Mouse (Mus musculus) E14TG2a.4 (cell line): ENCODE data around the gene Lpcat2.

Source experiments
- CTCF ChIP-seq: conservative IDR thresholded peaks from 2 replicates; pipeline ENCODE4 v1.5.1; 2014; ENCODE audit warnings: low read length
- NANOG ChIP-seq: IDR thresholded peaks from 2 replicates; pipeline ENCODE4 v1.6.1; 2014; ENCODE audit warnings: borderline replicate concordance, low read length, mixed read lengths
- POU5F1 ChIP-seq: IDR thresholded peaks from 2 replicates; pipeline ENCODE4 v1.6.1; 2014; ENCODE audit warnings: low read length, borderline replicate concordance

DNA sequence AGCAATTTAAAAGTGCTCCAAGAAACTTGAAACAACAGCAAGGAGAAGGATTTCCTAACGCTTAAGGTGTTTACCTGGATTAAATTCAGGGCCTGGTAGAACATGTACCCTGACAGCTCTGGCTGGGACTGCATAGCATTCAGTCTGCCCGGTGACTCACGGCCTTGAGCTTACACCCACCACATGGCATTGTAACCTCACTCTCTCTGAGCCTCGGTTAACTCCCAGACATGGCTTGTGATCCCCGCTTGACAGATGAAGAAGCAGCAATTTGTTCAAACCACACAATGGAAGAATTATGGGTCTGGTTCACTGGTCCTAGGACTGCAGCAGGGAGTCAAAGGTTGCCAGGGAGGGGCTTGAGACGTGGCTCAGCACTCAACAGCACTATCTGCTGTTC, 5.9 kb upstream of the Lpcat2 start:
- TF ChIP-seq CTCF (no peak), NANOG (no peak), POU5F1 (no peak)
